Mouse (Mus musculus) v-Abl transformed pro-B cells (cell line): ENCODE results near the gene Prl8a1.

ENCODE experiments used
- in situ Hi-C, 2 experiments: fragments of 400-800 bp; cut with MboI; formaldehyde crosslinking; loops; one replicate each; pipeline ENCODE4 v1.15.1; 2025; ENCODE audit not compliant: unreplicated experiment in 2 of 2

Gene Prl8a1

GRCm38 (mm10) chr13:27582071-27582470 lies at the start of gene Prl8a1:
TSS of gene Prl8a1 (minus strand) at chr13:27582171.
- in situ Hi-C loops, result no loop called here

- in situ Hi-C loops, result no loop called here
These were observed 28.5 kb upstream of the Prl8a1 start, which contains the start of gene Prl7b1 for GRCm38 (mm10) chr13:27610482-27610881. TSS of gene Prl7b1 (minus strand) at chr13:27610582.

GRCm38 (mm10) chr13:27564506-27564905 lies 17.5 kb downstream of the Prl8a1 start, which contains the start of gene Prl8a9:
TSS of gene Prl8a9 (minus strand) at chr13:27564606.
- in situ Hi-C loops, result no loop called here

GRCm38 (mm10) chr13:27553336-27553735 lies 28.6 kb downstream of the Prl8a1 start:
- in situ Hi-C loops, result no loop called here
